Mouse (Mus musculus) R1 (cell line): ENCODE measurements around the gene Atp6v1a.

Experiments
- DNase-seq: peaks from one replicate; pipeline ENCODE4 v3.0.0-alpha.2; 2018; ENCODE audit warnings: low read depth, low spot score

Atp6v1a gene

GRCm38 (mm10) chr16:44138377-44138978, 1.0 kb downstream of the Atp6v1a start:
- no peak for DNase-seq

- DNase-seq = no peak
Observed at GRCm38 (mm10) chr16:44136511-44137021, 2.9 kb downstream of the Atp6v1a start.

DNA sequence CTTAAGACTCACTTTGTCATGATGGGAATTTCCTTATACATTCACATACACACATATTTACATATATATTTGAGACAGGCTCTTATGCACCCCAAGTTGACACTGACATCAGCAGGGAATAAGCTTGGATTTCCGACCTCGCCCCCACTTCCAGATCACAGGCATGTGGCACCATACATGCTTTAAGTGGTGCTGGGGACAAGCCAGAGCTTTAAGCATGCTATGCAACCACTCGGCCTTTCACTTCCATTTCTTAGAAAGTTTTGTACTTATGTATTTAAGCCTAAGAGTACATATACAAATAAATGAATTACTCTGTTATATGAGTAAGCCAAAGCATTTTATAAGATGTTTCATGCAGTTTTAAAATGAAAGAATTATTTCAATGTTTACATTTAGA, 6.3 kb downstream of the Atp6v1a start:
- DNase-seq = no peak

GRCm38 (mm10) chr16:44132300-44132699, 7.2 kb downstream of the Atp6v1a start:
- no peak for DNase-seq

GRCm38 (mm10) chr16:44126437-44126836, 13.1 kb downstream of the Atp6v1a start:
- DNase-seq = no peak

DNA sequence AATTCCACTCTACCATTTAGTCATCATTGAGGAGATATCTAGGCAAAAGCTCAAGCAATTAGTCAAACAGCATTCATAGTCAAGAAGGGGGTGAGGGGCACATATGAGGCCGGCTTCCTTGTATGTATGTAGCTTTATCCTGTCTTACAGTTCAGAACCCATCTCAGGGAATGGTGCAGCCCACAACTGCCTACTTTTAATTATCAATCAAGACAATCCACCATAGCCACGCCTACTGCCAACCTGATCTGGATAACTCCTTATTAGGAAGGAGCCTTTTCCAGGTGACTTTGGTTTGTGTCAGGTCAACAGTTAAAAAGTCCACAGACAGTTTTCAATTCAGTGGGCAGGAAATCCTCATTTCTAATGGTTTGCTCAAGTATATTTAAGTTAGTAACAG, 14.1 kb downstream of the Atp6v1a start:
- DNase-seq = no peak

- no peak for DNase-seq
Observed at GRCm38 (mm10) chr16:44124713-44125112, 14.8 kb downstream of the Atp6v1a start.

DNA sequence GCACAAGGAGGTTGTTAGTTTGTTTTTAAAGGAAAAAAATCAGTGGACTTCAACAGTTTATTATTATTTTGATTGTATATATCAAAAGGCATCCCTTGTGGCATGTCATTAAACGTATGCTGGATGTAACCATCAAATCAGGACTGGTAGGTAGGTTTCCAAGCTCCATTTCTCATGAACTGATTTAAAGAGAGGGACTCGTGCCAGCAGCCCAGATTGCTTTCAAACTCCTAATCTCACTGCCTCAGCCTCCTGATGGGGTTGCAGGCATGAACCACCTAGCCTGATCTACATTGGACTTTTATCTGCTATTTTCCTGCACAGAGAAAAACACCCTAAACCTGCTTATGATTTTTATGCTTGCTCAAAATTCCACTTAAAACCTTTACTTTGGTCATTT, 15.7 kb downstream of the Atp6v1a start:
- DNase-seq = no peak

GRCm38 (mm10) chr16:44122982-44123725, 16.4 kb downstream of the Atp6v1a start:
- no peak for DNase-seq

DNA sequence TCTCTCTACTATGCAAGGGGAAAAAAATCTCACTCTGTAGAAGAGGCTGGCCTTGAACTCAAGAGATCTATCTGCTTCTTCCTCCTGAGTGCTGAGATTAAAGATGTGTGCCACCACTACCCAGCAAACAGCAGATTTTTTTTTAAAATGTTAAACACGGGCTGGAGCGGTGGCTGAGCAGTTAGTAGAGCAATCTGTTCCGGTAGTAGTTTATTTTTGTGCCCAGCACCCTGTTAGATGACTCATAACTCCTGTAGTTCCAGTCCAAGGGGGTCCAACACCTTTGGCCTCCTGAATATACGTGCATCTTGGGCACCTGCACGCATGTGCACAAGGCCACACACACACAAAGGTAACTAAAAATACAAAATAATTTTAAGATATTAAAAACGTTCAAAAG, 16.9 kb downstream of the Atp6v1a start:
- no peak for DNase-seq

GRCm38 (mm10) chr16:44122122-44122521, 17.4 kb downstream of the Atp6v1a start:
- DNase-seq = peak; percentile 43

- DNase-seq = no peak
Observed at GRCm38 (mm10) chr16:44119753-44120501, 19.6 kb downstream of the Atp6v1a start.

- no peak for DNase-seq
Observed at GRCm38 (mm10) chr16:44109002-44109401, 30.5 kb downstream of the Atp6v1a start.

GRCm38 (mm10) chr16:44105211-44105610, 34.3 kb downstream of the Atp6v1a start:
- DNase-seq = no peak

- DNase-seq = peak; percentile 61
Observed at GRCm38 (mm10) chr16:44103806-44104766, 35.4 kb downstream of the Atp6v1a start.

DNA sequence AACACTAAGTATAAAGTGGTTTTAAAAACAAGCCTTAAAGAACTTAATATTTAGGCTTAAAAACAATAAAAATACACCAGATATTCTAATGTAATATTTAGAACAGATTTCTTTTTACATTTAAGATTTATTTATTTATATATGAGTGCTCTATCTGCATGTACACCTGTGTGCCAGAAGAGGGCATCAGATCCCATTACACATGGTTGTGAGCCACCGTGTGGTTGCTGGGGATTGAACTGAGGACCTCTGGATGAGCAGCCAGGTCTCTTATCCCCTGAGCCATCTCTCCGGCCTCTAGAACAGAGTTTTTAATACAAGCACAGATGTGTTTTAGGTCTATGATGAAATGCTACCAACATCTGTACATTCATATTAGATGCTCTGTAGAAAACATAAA, 36.6 kb downstream of the Atp6v1a start:
- DNase-seq = peak; percentile 57

DNA sequence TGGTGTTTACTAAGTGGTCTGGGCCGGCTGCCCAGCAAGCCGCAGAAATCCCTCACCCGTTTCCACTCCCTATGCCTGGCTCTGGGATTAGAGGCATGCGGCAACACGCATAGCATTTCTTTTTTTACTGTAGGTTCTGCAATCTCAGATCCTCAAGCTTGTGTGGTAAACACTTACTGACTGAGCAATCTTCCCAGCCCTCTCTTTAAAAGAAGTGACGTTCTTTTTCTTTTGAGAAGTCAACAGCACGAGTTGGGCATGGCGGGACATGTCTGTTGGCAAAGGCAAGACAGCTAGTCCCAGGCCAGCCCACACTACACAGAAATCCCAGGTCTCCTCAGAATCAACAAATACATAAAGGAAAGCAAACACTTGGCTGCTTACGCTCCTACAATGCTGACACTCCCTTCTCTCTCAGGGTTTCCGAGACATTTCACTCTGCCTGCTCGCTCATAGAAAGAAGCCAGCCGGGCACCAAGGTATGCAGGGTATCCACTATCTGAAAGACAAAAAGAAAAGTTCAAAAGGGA, 38.3 kb downstream of the Atp6v1a start:
- peak; percentile 33 for DNase-seq

- no peak for DNase-seq
Observed at GRCm38 (mm10) chr16:44099377-44099776, 40.1 kb downstream of the Atp6v1a start.

DNA sequence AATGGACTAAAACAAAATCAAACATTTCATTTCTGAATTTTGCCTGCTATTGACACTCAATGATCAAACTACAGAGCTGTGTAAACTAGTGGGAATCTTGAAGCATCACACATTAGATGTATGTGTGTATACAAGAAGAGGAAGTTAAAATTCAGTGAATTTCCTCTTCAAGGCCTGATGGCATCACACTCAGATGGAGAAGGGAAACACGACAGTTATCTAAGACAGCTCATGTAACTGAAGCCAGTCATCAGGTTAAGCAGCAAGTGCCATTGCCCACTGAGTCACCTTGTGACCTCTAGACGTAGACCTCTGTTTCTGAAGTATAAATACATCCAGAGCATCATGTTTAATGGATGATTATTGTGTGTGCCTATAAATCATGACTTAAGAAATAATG, 51.9 kb downstream of the Atp6v1a start:
- no peak for DNase-seq

GRCm38 (mm10) chr16:44063025-44063894, 76.2 kb downstream of the Atp6v1a start, which contains the start of gene Gramd1c:
TSS of gene Gramd1c (minus strand) at chr16:44063345.
- peak; percentile 87 for DNase-seq
